Mouse (Mus musculus): Measurements from ENCODE around the gene Olfr69. TPM values are rescaled to one million over a fixed set of nuclear protein-coding genes. Genes with fewer than 3 reads are reported as not detected.
"Not testable (repeated sequence)": the region's sequence is repeated elsewhere in the genome, so short reads cannot be mapped to it uniquely, and the experiment has no call there.

Olfr69 gene
- polyA plus RNA-seq (2014; fragmentation: Nextera tagmentation; extraction: Ambion mirVana), result 0.12 and 0.26 TPM in 2 replicates

- Histone ChIP-seq H3K4me2 (ENCODE audit: low read depth, low read length) (no peak within 1 kb of the TSS), H3K9ac (ENCODE audit: low read depth, low read length) (no peak within 1 kb of the TSS), H3K36me3 (ENCODE audit: control insufficient read depth, insufficient read depth, low read length) (no peaks in the 10 kb centered on the region), H3K27me3 (replicated peaks; ENCODE audit: control insufficient read depth, insufficient read depth, low read length) (no peaks in the 10 kb centered on the region), H3K4me3 (ENCODE audit: low read depth, low read length) (no peak within 1 kb of the TSS), H3K4me1 (ENCODE audit: control insufficient read depth, insufficient read depth, low read length) (no peaks in the 10 kb centered on the region), H3K27ac (replicated peaks; ENCODE audit: low read depth, low read length) (no peak within 1 kb of the TSS), H3K9me3 (ENCODE audit: control insufficient read depth, low read length) (no peaks in the 10 kb centered on the region)
- WGBS, result 68% methylated on average over 2 of the region's 2 CpGs
- no peak for DNase-seq (ENCODE audit: low spot score)
- no peak for ATAC-seq (ENCODE audit: low read depth)
Observed at GRCm38 (mm10) chr7:103771494-103771893, at the start of gene Olfr69. Olfr69 (minus strand) TSS chr7:103771594.

GRCm38 (mm10) chr7:103815085-103815484, 43.7 kb upstream of the Olfr69 start:
- not testable (repeated sequence) for H3K9me3 ChIP-seq (ENCODE audit: control insufficient read depth, low read length); H3K36me3 ChIP-seq (ENCODE audit: control insufficient read depth, insufficient read depth, low read length); H3K4me1 ChIP-seq (ENCODE audit: control insufficient read depth, insufficient read depth, low read length); H3K27ac ChIP-seq (replicated peaks; ENCODE audit: low read depth, low read length); H3K27me3 ChIP-seq (replicated peaks; ENCODE audit: control insufficient read depth, insufficient read depth, low read length); DNase-seq (ENCODE audit: low spot score); ATAC-seq (ENCODE audit: low read depth); H3K4me3 ChIP-seq (ENCODE audit: low read depth, low read length); H3K9ac ChIP-seq (ENCODE audit: low read depth, low read length); H3K4me2 ChIP-seq (ENCODE audit: low read depth, low read length)
- WGBS, result no CpG with 5 or more reads among the region's 2 CpGs

GRCm38 (mm10) chr7:103813766-103814165, 42.4 kb upstream of the Olfr69 start, which contains the start of gene Hbb-bt:
Hbb-bt (minus strand) TSS chr7:103813996.
- H3K4me3 ChIP-seq (ENCODE audit: low read depth, low read length), result no peak within 1 kb of the TSS
- no peak within 1 kb of the TSS for H3K4me2 ChIP-seq (ENCODE audit: low read depth, low read length)
- no peaks in the 10 kb centered on the region for H3K27me3 ChIP-seq (replicated peaks; ENCODE audit: control insufficient read depth, insufficient read depth, low read length)
- ATAC-seq (ENCODE audit: low read depth) (no peak), DNase-seq (ENCODE audit: low spot score) (no peak)
- H3K4me1 ChIP-seq (ENCODE audit: control insufficient read depth, insufficient read depth, low read length), result no peaks in the 10 kb centered on the region
- H3K9ac ChIP-seq (ENCODE audit: low read depth, low read length), result no peak within 1 kb of the TSS
- 79% methylated on average over 1 of the region's 3 CpGs for WGBS
- H3K9me3 ChIP-seq (ENCODE audit: control insufficient read depth, low read length), result no peaks in the 10 kb centered on the region
- no peak within 1 kb of the TSS for H3K27ac ChIP-seq (replicated peaks; ENCODE audit: low read depth, low read length)
- no peaks in the 10 kb centered on the region for H3K36me3 ChIP-seq (ENCODE audit: control insufficient read depth, insufficient read depth, low read length)

GRCm38 (mm10) chr7:103813152-103813551, 41.8 kb upstream of the Olfr69 start:
- not testable (repeated sequence) for H3K4me1 ChIP-seq (ENCODE audit: control insufficient read depth, insufficient read depth, low read length); H3K4me3 ChIP-seq (ENCODE audit: low read depth, low read length); H3K9ac ChIP-seq (ENCODE audit: low read depth, low read length); H3K27ac ChIP-seq (replicated peaks; ENCODE audit: low read depth, low read length); ATAC-seq (ENCODE audit: low read depth); DNase-seq (ENCODE audit: low spot score); H3K27me3 ChIP-seq (replicated peaks; ENCODE audit: control insufficient read depth, insufficient read depth, low read length); H3K36me3 ChIP-seq (ENCODE audit: control insufficient read depth, insufficient read depth, low read length); H3K4me2 ChIP-seq (ENCODE audit: low read depth, low read length); H3K9me3 ChIP-seq (ENCODE audit: control insufficient read depth, low read length)
- WGBS, result no CpG with 5 or more reads among the region's 3 CpGs

GRCm38 (mm10) chr7:103812174-103812573, 40.8 kb upstream of the Olfr69 start:
- 60% methylated on average over 1 of the region's 1 CpGs for WGBS

GRCm38 (mm10) chr7:103811223-103811845, 39.9 kb upstream of the Olfr69 start:
- Histone ChIP-seq H3K9ac (ENCODE audit: low read depth, low read length) (no peak overlapping the region), H3K27ac (replicated peaks; ENCODE audit: low read depth, low read length) (no peak overlapping the region)
- 93% methylated on average over 1 of the region's 1 CpGs for WGBS

More at GRCm38 (mm10) chr7:103812174-103812573, 40.8 kb upstream of the Olfr69 start:
- no peaks in the 10 kb centered on the region for H3K9me3 ChIP-seq (ENCODE audit: control insufficient read depth, low read length)
- H3K4me2 ChIP-seq (ENCODE audit: low read depth, low read length), result no peak overlapping the region
- DNase-seq (ENCODE audit: low spot score) (no peak), ATAC-seq (ENCODE audit: low read depth) (no peak)
- H3K27me3 ChIP-seq (replicated peaks; ENCODE audit: control insufficient read depth, insufficient read depth, low read length), result no peaks in the 10 kb centered on the region
- no peaks in the 10 kb centered on the region for H3K4me1 ChIP-seq (ENCODE audit: control insufficient read depth, insufficient read depth, low read length)
- no peak overlapping the region for H3K27ac ChIP-seq (replicated peaks; ENCODE audit: low read depth, low read length)
- no peak overlapping the region for H3K9ac ChIP-seq (ENCODE audit: low read depth, low read length)
- no peak overlapping the region for H3K4me3 ChIP-seq (ENCODE audit: low read depth, low read length)
- H3K36me3 ChIP-seq (ENCODE audit: control insufficient read depth, insufficient read depth, low read length), result no peaks in the 10 kb centered on the region

GRCm38 (mm10) chr7:103810746-103811145, 39.4 kb upstream of the Olfr69 start:
- WGBS, result 68% methylated on average over 3 of the region's 3 CpGs
- no peak for ATAC-seq (ENCODE audit: low read depth)
- H3K36me3 ChIP-seq (ENCODE audit: control insufficient read depth, insufficient read depth, low read length), result no peaks in the 10 kb centered on the region
- no peak overlapping the region for H3K4me3 ChIP-seq (ENCODE audit: low read depth, low read length)
- H3K4me2 ChIP-seq (ENCODE audit: low read depth, low read length), result no peak overlapping the region
- no peak overlapping the region for H3K27ac ChIP-seq (replicated peaks; ENCODE audit: low read depth, low read length)
- H3K4me1 ChIP-seq (ENCODE audit: control insufficient read depth, insufficient read depth, low read length), result no peaks in the 10 kb centered on the region
- H3K9ac ChIP-seq (ENCODE audit: low read depth, low read length), result no peak overlapping the region
- no peak for DNase-seq (ENCODE audit: low spot score)
- no peaks in the 10 kb centered on the region for H3K9me3 ChIP-seq (ENCODE audit: control insufficient read depth, low read length)
- H3K27me3 ChIP-seq (replicated peaks; ENCODE audit: control insufficient read depth, insufficient read depth, low read length), result no peaks in the 10 kb centered on the region

More at GRCm38 (mm10) chr7:103811223-103811845, 39.9 kb upstream of the Olfr69 start:
- H3K4me1 ChIP-seq (ENCODE audit: control insufficient read depth, insufficient read depth, low read length), result no peaks in the 10 kb centered on the region
- ATAC-seq (ENCODE audit: low read depth), result no peak
- H3K4me3 ChIP-seq (ENCODE audit: low read depth, low read length), result no peak overlapping the region
- no peaks in the 10 kb centered on the region for H3K9me3 ChIP-seq (ENCODE audit: control insufficient read depth, low read length)
- no peak for DNase-seq (ENCODE audit: low spot score)
- H3K27me3 ChIP-seq (replicated peaks; ENCODE audit: control insufficient read depth, insufficient read depth, low read length), result no peaks in the 10 kb centered on the region
- H3K4me2 ChIP-seq (ENCODE audit: low read depth, low read length), result no peak overlapping the region
- no peaks in the 10 kb centered on the region for H3K36me3 ChIP-seq (ENCODE audit: control insufficient read depth, insufficient read depth, low read length)

GRCm38 (mm10) chr7:103810296-103810695, 38.9 kb upstream of the Olfr69 start:
- ATAC-seq (ENCODE audit: low read depth) (no peak), DNase-seq (ENCODE audit: low spot score) (no peak)
- Histone ChIP-seq H3K9ac (ENCODE audit: low read depth, low read length) (no peak overlapping the region), H3K4me1 (ENCODE audit: control insufficient read depth, insufficient read depth, low read length) (no peaks in the 10 kb centered on the region), H3K36me3 (ENCODE audit: control insufficient read depth, insufficient read depth, low read length) (no peaks in the 10 kb centered on the region), H3K27me3 (replicated peaks; ENCODE audit: control insufficient read depth, insufficient read depth, low read length) (no peaks in the 10 kb centered on the region), H3K4me2 (ENCODE audit: low read depth, low read length) (no peak overlapping the region), H3K9me3 (ENCODE audit: control insufficient read depth, low read length) (no peaks in the 10 kb centered on the region), H3K27ac (replicated peaks; ENCODE audit: low read depth, low read length) (no peak overlapping the region), H3K4me3 (ENCODE audit: low read depth, low read length) (no peak overlapping the region)
- WGBS, result 87% methylated on average over 1 of the region's 1 CpGs

- ATAC-seq (ENCODE audit: low read depth) (no peak), DNase-seq (ENCODE audit: low spot score) (no peak)
- Histone ChIP-seq H3K4me2 (ENCODE audit: low read depth, low read length) (no peak overlapping the region), H3K9ac (ENCODE audit: low read depth, low read length) (no peak overlapping the region), H3K27ac (replicated peaks; ENCODE audit: low read depth, low read length) (no peak overlapping the region), H3K4me1 (ENCODE audit: control insufficient read depth, insufficient read depth, low read length) (no peaks in the 10 kb centered on the region), H3K4me3 (ENCODE audit: low read depth, low read length) (no peak overlapping the region), H3K36me3 (ENCODE audit: control insufficient read depth, insufficient read depth, low read length) (no peaks in the 10 kb centered on the region), H3K9me3 (ENCODE audit: control insufficient read depth, low read length) (no peaks in the 10 kb centered on the region), H3K27me3 (replicated peaks; ENCODE audit: control insufficient read depth, insufficient read depth, low read length) (no peaks in the 10 kb centered on the region)
- 78% methylated on average over 1 of the region's 1 CpGs for WGBS
Observed at GRCm38 (mm10) chr7:103809801-103810155, 38.4 kb upstream of the Olfr69 start.

All from embryonic facial prominence, embryonic 14.5 days (tissue).